Mouse (Mus musculus) right cerebral cortex, postnatal 36 days (tissue): Measurements from ENCODE around the gene Sgms1.
"Not testable (repeated sequence)": the region's sequence is repeated elsewhere in the genome, so short reads cannot be mapped to it uniquely, and the experiment has no call there.

Experiments
- DNase-seq, 2 experiments: peaks; one replicate each; pipeline ENCODE4 v3.0.0; 2022; ENCODE audit warnings: low spot score in 2 of 2, mixed read lengths in 1 of 2

Sgms1 gene

DNA sequence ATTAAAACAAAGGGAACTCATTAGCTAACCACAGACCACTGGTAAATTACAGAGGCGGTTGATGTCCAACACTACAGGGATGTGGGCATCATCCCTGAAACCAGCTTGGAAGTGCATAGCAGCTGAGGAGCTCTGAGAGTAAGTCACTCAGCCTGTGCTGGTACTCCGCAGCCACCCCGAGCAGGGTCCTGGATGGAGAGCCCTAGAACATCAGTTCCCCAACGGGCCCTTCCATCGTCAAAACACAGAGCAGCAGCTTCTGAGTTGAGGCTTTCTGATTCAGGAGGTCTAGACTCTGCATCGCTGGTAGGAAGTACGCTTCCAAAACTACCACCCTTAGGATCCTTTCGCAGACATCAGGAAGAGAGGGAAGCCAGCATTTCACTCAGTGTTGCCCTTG, 5.8 kb downstream of the Sgms1 start:
- no peak for DNase-seq

DNA sequence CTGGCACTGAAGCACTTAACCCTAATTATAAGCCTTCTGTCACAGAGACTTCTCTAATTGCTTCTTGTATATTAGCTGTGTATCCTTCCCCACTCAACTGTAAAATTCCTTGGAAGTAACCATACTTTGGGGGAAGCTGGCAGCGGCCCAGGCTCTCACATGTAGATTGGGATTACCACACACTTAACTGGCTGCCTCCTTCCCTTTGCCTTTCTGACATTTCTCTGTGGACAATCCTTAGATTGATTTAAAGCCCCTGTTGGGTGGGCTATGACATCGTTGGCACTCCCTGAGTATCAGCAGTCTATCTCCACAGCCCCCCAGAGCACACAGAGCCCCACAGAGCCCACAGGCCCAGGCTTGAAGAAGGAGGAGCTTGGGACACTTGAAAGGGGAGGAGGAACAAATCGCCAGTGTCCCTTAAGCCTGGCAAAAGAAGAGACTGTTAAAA, 8.0 kb downstream of the Sgms1 start:
- DNase-seq = no peak

DNA sequence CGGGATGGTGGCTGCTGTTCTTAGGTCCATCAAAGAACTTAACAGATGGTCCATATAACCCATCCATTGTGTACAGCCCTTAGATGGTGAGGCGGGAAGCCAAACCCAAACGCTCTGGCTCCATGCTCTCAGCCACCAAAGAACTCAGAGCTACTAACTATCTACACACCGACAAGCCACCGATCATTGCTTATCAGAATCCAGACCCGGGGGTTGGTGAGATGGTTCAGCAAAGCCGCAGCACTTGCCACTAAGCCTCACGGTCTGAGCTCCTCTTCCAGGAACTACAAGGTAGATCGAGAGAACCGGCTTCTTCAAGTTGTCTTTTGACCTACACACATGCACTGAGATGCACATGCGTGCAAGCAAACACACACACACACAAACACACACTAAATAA, 8.8 kb downstream of the Sgms1 start:
- no peak for DNase-seq

DNA sequence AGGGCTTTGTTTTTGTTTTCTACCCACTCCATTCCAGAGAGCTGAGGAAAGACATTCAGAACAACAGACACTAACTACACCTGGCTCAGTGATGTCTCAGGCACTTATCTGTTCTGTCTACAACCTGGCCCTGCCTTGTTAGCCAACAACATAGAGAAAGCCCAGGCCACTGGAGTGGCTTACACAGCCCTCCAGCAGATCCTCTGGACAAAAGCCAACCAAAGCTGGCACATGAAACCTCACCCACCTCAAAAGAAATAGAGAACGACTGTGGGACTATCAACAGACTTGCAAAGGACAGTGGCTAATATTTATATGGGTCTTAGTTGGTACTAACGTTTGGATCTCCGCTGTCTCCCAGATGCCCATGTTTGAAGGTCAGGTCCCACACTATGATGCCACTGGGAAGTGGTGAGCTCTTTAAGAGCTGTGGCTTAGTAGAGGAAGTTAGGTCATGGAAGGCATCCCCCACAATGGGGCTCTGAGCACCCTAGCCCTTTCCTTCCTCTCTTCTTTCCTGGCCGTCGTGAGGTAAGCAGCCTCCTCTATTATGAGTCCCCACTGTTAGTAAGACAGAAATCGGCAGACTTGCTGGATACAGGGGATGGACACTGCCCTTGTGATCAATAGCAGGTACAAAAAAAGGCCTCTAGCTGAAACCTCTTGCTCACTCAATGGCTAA, 10.1 kb downstream of the Sgms1 start:
- DNase-seq = no peak

DNA sequence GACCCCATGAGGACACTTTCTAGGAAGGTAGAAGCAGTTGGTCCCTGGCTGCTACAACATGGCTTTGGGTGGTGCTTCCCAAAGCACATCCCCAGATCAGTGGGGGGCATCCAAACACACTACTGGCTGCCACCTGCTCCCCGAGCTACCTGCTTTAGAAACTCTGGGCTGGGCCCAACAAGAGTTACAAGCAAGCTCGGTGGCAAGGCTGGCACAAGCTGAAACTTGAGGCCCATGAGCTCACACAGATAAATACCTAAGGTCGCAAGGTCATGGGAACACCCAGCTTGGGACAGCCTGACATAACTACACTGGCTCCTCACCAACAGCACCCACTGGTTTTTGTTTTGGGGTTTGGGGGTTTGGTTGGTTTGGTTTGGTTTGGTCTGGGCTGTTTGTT, 10.9 kb downstream of the Sgms1 start:
- no peak for DNase-seq

DNA sequence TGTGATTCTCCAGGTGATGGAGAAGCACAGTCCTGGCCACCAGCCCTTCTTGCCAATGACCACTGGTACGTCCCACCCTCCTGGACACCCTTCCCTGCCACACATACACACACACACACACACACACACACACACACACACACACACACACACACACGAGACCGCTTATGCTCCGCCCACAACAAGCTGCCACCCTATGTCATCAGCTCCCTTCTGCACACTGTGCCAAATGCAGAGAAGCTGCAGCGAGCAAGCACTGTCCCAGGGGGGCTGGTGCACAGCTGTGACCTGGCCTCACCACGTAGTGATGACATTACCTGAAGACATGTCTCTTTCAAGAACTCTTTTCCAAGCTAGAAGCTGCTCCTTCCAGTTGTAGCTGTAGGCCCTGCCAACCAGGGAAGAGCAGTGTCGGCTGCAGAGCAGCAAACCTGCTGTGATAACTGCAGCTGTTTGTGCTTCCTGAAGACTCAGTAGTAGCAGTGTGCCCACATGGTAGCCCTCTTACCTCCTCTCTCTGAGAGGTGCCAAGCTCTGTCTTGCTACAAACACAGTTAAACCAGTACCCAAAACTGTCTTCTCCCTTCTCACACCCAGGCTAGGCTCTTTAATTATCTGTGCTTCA, 11.7 kb downstream of the Sgms1 start:
- no peak for DNase-seq

DNA sequence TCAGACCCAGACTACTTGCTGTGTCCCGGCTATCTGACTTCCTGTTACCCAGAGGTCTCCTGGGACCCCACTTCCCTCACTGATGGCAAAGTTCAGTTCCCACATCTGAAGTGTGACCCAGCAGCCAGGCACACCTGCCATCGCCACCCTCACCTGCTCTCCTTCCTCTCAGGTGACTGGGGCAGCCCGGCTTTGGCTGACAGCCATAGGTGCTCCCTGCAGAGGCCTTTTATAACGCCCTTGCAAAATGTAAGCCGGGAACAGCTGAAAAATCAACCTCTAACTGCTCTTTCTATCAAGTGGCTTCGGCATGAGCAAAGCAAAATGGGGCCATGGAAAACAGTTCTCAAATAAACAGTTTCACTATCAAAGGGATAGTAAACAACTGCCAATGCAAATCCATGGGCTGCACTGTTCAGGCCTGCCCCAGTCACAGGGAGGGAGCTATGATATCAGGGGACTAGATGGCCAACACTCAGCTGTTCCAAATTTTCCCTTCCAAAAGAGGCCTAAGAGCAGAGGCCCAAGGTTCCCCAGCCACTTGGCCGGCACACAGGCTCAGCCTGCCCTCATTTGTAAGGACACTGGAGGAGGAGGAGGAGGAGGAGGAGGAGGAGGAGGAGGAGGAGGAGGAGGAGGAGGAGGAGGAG, 12.5 kb downstream of the Sgms1 start:
- DNase-seq = no peak

DNA sequence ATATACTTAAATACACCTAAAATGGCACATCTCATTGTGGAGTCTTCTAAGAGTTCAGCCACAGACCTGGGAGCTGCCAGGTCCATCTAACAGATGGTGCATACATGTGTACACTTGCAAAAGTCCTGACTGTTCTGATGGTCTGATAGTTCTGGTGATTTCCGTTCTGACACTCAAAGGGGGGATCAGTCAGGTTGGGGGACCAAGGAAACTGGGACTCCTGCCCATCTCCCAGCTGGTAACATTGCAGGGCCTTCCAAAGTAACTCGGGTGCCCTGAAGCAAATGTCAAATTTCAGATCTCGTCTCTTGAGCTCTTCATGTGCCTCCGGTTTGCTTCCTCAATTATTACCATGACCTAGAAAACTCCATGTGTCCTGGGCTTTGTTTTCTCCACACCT, 13.5 kb downstream of the Sgms1 start:
- no peak for DNase-seq

DNA sequence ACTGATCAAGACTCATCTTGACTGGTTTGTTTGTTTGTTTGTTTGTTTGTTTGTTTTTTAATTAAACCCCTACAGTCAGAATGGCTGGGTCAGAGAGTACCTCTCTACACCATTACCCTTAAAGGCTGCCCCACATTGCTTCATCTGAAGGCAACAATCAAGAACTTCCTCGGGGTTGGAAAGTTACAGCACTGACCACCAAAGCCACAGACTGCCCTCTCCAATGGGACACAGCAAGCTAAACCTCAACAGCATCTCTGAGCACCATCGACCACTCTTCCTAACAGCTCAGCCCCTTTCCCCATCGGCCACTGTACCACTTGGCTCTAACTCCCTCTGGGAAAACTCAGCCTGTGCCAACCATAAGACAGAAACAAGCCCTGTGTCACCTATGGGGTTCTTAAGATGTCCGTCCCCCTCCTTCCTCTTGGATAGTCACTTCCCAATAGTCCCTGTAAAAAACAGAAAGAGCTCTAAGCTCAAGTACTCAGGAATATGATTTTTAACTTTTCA, 14.0 kb downstream of the Sgms1 start:
- no peak for DNase-seq

DNA sequence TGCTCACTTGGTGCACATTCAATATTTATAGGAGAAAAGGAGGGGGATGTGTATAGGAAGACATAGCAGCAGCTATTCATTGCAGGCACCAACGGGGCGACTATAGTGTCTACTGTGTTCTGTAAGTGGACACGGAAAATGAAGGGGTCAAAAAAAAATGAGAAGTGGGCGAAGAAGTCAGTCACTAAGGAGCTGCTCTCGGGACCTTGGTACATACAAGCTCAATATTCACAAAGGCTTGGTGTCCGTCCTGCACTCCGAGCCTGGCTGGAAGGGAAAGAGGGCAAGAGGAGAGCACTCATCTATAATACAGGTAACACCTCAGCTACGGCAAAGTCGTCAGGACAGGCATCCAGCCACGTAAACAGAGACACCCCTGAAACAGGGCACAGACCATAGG, 14.8 kb downstream of the Sgms1 start:
- no peak for DNase-seq

DNA sequence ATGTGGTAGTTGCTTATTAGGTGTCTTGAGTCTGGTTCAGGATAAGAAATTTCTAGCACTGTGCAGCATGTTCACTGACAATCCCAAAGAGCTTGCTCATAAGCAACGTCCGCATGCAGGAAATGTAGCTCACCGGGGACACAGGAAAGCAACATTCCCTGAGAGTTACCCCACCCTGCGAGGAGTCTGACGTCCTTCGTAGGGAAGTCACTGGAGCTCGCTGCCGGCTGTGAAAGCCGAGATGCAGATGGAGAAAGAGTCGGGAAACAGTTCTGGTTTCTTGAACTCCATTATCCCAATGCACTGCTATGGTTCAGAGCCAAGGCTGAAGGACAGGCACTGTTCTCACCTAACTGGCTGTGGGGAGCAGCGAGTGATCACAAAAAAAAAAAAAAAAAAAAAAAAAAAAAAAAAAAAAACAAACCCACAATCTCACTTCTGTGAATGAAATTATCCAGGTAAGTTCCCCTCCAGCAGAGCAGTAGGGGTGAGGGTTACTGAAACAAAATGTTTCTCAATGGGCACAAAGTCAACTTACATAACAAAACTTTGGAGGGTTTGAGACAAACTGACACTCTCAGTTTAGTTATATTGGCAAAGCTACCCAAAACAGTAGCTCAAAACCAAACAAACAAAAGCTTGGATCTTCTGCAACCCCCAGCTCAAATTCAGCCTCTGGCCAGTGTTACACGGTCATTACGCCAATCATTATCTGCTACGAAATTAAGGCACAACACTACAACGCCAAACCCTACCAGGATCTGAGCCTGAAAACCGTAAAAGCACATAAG, 15.5 kb downstream of the Sgms1 start:
- DNase-seq = no peak

DNA sequence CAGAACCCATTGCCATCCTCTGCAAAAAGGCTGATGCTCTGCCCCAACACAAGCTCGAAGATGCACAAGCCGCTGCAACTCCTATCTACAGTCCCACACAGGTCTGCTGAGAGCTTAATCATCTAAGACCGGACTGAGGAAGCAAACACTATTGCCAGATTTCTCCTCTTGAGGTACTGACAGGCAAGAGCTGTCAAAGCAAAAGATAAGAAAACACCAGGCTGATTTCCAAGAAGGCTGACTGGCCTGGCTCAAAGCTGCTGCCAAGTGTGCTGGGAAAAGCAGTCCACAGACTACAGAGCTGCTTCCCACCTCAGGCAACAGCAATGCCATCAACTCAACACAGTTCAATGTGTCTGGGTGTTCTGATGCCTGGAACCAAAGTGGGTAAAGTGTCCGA, 17.1 kb downstream of the Sgms1 start:
- no peak for DNase-seq

DNA sequence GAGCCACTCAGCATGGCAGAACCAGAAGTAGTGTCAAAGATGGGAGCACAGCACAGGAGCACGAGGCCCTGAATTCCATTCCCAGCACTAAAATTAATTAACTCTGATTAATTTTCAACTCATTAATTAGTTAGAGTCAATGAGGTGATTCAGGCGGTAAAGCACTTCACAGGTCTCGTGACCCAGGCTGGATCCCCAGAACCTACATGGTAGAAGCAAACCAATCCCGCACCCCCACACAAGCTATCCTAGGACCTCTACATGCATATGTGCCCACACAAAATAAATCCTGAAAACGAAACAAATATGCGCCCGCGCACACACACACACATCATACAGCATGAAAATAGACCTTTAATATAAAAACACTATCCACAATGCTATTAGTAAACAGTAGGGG, 22.2 kb downstream of the Sgms1 start:
- DNase-seq = no peak

DNA sequence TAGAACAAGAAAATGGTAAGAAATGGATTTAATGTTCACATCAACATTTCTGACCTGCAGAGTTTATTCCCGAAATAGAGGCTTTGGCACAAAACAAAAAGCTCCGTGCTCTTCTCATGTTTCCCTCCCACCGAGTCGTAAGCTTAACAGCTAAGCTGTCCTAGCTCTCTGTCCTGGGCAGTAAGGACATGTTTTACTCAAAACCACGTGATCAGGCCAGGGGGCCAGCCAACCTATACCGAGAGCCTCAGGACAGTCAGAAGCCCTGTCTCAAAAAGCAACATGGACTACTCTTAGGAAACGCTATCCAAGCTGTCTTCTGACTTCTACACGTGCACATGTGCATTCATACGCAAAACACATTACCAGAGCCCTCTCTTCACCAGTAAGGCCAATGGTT, 23.1 kb downstream of the Sgms1 start:
- DNase-seq = no peak

DNA sequence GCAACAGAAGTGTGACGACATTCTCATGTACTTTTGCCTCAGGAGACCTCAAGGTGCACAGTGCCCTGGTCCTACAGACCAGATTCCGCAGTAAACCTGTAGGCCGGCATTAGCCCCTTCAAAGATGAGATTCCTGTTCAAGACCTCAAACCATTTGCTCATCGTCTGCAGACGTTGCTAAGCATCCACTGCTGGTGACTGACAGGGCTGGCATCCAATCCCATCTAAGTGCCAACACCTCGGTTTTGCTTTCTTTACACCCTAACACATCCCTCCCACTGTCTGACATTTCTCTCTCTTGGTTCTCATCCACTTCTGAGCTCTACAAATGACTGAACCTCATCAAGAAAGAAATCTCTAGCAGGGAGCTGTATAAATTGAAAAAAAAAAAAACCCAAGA, 24.4 kb downstream of the Sgms1 start:
- DNase-seq = peak; percentile 56 to 71

DNA sequence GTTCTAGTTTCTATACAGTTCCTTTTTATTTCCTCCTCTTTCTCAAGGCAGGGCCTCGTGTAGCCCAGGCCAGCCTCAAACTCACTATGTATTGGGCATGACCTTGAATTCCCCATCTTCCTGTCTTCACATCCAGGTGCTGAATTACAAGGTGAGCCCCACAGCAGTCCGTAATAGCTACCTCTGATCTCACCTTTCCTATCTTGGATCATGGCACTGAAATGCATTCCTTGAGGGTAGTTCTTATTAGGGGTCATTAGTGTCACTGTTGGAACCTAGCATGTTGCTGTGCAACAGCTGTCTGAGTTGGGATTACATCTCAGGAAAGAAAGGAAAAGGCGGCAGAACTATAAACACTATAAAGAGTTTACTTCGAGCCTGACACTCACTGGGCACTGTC, 25.9 kb downstream of the Sgms1 start:
- no peak for DNase-seq

DNA sequence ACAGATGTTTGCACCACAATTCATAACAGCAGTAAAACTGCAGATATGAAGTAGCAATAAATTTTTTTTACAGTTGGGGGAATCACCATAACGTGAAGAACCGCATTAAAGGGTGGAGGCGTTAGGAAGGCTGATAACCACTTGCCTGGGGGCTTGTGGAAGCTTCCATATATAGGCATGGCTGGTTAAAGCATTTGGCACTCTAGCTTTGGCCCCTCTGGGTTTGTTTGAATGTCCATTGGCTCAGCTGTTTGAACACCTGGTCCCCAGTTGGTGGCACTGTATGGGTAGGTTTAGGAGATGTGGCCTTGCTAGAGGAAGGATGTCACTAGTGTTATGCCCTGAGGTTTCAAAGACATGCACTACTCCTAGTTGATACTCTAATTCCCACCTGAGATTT, 27.0 kb downstream of the Sgms1 start:
- no peak for DNase-seq

DNA sequence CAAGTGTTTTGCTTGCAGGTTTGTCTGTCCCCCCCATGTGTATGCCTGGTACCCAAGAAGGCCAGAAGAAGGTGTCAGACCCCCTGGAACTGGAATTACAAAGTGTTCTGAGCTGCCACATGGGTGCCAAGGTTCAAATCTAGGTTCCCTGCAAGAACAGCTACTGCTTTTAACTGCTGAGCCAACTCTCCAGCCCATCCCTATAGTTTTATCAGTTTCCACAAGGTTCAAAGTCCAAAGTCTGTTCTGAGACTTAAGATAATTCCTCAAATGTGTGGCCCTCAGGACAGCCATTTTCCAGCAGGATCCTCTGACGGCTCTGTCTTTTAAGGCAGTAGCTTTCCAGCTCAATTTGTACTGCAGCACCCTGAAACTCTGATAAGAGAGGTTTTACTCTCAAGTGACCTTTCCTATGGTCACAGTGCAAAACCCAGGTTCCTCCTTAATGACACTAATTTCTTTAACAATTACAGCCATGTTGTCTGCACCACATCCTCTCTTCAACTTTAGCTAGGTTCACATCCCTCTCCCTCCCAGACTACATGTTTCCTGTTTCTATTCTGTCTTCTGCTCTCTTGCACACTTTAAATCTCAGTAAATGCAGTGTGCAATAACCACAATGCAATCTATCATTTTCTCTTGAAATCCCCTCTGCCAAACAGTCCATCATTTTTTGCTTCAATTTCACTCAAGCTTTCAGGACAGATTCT, 28.4 kb downstream of the Sgms1 start:
- no peak for DNase-seq

DNA sequence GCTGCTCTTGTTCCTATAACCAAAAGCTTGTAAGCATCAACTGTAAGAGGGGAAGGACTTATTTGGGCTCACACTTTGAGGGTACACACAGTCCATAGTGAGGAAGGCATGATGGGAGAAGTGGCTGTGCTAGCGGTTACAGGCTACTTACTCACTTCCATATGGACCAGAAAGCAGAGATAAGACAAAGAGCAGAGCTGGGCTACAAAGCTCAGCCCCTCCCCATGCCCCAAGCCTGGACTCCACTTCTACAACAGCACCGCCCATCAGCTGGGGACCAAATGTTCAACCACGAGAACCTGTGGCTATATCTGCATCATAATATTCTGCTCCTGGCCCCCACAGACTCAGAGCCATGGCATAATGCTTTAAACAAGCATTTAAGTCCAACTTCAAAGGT, 29.0 kb downstream of the Sgms1 start:
- DNase-seq = no peak

DNA sequence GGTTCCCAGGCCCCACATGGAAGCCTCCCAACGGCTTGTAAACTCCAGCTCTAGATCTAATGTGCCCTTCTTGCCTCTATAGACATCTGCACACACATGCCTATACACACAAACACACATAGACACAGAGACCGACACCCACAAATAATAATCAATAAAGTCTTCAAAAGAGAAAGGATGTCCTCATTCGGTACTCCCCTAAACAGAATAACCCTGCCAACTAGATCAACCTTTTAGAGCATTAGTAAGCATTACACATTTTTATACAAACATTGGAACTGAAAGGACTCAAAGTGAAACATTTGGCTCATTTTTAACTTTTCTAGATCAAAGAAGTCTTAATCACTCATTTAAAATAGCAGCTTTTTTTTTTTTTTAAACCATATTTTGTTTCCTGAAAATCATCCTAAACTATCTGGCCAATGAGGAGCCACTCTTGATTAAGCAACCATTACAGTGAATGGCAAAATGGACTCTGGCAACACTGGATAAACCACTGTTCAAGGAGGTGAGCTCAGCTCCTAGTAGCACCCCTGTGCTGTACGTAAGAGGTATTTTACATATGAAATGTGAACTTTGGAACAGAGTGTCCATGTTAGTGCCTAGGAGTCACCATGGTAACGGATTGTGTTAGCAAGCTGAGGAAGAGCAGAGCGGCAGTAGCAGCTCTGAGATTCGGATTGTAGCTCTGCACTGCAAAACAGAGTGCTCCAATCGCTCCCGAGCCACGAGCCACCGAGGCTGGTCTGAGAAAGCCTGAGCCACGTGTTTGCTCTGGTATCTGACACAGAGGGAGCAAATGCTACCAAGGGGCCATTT, 30.6 kb downstream of the Sgms1 start:
- DNase-seq = no peak

DNA sequence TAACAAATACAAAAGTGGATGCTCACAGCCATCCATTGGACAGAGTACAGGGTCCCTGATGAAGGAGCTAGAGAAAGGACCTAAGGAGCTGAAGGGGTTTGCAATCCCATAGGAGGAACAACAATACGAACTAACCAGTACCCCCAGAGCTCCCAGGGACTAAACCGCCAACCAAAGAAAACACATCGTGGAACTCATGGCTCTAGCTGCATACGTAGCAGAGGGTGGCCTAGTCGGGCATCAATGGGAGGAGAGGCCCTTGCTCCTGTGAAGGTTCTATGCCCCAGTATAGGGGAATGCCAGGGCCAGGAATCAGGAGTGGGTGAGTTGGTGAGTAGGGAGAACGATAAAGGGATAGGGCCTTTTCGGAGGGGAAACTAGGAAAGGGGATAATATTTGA, 31.5 kb downstream of the Sgms1 start:
- not testable (repeated sequence) for DNase-seq
